ENCODE assay signal across 1 mouse cellular context in the genomic region with DNA sequence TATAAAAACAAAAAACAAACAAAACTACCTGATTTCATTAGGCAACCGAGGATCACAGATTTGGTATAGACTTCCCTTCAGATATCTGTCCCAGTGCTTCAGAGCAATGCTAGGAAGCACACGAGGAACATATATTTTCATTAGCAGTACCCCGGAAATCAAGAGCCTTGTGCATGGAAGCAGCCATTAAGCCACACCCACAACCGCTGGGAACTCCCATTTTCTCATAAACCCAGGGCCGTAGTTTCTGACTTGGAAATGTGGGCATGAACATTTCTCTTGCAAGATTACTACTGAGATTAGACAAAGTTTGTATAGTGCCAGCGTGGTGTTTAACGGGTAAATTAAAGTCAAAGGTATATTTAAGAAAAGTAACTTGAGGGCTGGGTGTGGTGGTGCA.
TF ChIP-seq lines count a peak whose summit lies in the region.

No protein-coding gene starts in this region.

TF ChIP-seq in MEL, 35 proteins besides CTCF, POLR2A, EP300 and RAD21:
- TF ChIP-seq ZKSCAN1 (IDR thresholded peaks at IDR 0.05; ENCODE audit: low read depth, low read length) (no peak), E2F4 (IDR thresholded peaks at IDR 0.05; ENCODE audit: borderline replicate concordance, low read depth, low read length) (no peak), USF2 (IDR thresholded peaks at IDR 0.05; ENCODE audit: borderline replicate concordance in 1 of 2, insufficient read depth in 1 of 2, low read depth in 1 of 2, low read length in 2 of 2) (no peak), MAZ (IDR thresholded peaks at IDR 0.05; ENCODE audit: low read depth, low read length) (no peak), MEF2A (IDR thresholded peaks at IDR 0.05; ENCODE audit: extremely low read depth, insufficient replicate concordance, low read depth, low read length, poor library complexity, severe bottlenecking) (no peak), CHD2 (IDR thresholded peaks at IDR 0.05; ENCODE audit: low read length) (no peak), RCOR1 (IDR thresholded peaks at IDR 0.05; ENCODE audit: low read depth, low read length) (no peak), MYC (IDR thresholded peaks at IDR 0.05; ENCODE audit: low read depth, low read length) (no peak), ETS1 (IDR thresholded peaks at IDR 0.05; ENCODE audit: low read depth, low read length) (no peak), CHD1 (IDR thresholded peaks at IDR 0.05; ENCODE audit: low read depth, low read length) (no peak), NRF1 (IDR thresholded peaks at IDR 0.05; ENCODE audit: insufficient read depth, low read depth, low read length, poor library complexity, severe bottlenecking) (no peak), SMC3 (IDR thresholded peaks at IDR 0.05; ENCODE audit: low read depth, low read length) (no peak), MXI1 (IDR thresholded peaks at IDR 0.05; ENCODE audit: low read depth, low read length) (no peak), ELF1 (IDR thresholded peaks at IDR 0.05; ENCODE audit: low read depth, low read length) (no peak), ZMIZ1 (IDR thresholded peaks at IDR 0.05; ENCODE audit: low read depth, low read length) (no peak), UBTF (IDR thresholded peaks at IDR 0.05; ENCODE audit: borderline replicate concordance, insufficient read depth, low read depth, low read length) (no peak), MYB (IDR thresholded peaks at IDR 0.05; ENCODE audit: low read depth, low read length) (no peak), TBP (IDR thresholded peaks at IDR 0.05; ENCODE audit: low read depth, low read length) (no peak), TAL1 (IDR thresholded peaks at IDR 0.05; ENCODE audit: low read length) (no peak)
